Mouse (Mus musculus) T-cell, adult 2 months (primary cell): Measurements from ENCODE around the gene Ampd1.
A peak's percentile ranks its signal among the peaks of the same experiment; 100 is the strongest.

ENCODE experiments used
- DNase-seq: peaks from one replicate; pipeline ENCODE4 v3.0.0; 2022; ENCODE audit warnings: low spot score

Gene Ampd1

GRCm38 (mm10) chr3:103102454-103103390 lies 28.9 kb downstream of the Ampd1 start, which contains the start of gene Dennd2c:
Gene Dennd2c (plus strand): TSS chr3:103102604.
- peak; percentile 87 for DNase-seq

- DNase-seq: no peak
Measured at GRCm38 (mm10) chr3:103107565-103108240, 33.9 kb downstream of the Ampd1 start.

GRCm38 (mm10) chr3:103112216-103112615 lies 38.4 kb downstream of the Ampd1 start:
- no peak for DNase-seq

GRCm38 (mm10) chr3:103123636-103124035 lies 49.8 kb downstream of the Ampd1 start:
- DNase-seq: no peak

GRCm38 (mm10) chr3:103126138-103126537 lies 52.3 kb downstream of the Ampd1 start:
- no peak for DNase-seq

- DNase-seq: no peak
Measured at GRCm38 (mm10) chr3:103127177-103127576, 53.4 kb downstream of the Ampd1 start.

GRCm38 (mm10) chr3:103127721-103128120 lies 53.9 kb downstream of the Ampd1 start:
- no peak for DNase-seq

GRCm38 (mm10) chr3:103128251-103128650 lies 54.4 kb downstream of the Ampd1 start:
- no peak for DNase-seq

- no peak for DNase-seq
Measured at GRCm38 (mm10) chr3:103129367-103130159, 55.7 kb downstream of the Ampd1 start.

GRCm38 (mm10) chr3:103130236-103130751 lies 56.5 kb downstream of the Ampd1 start:
- peak; percentile 19 for DNase-seq

GRCm38 (mm10) chr3:103133098-103133497 lies 59.3 kb downstream of the Ampd1 start:
- DNase-seq: no peak

GRCm38 (mm10) chr3:103136414-103137077 lies 62.7 kb downstream of the Ampd1 start:
- DNase-seq: no peak

GRCm38 (mm10) chr3:103139047-103139446 lies 65.2 kb downstream of the Ampd1 start:
- no peak for DNase-seq

GRCm38 (mm10) chr3:103140095-103140838 lies 66.5 kb downstream of the Ampd1 start:
- peak; percentile 6 for DNase-seq

- DNase-seq: no peak
Measured at GRCm38 (mm10) chr3:103141287-103141686, 67.5 kb downstream of the Ampd1 start.

GRCm38 (mm10) chr3:103142366-103142765 lies 68.6 kb downstream of the Ampd1 start:
- no peak for DNase-seq

- DNase-seq: no peak
Measured at GRCm38 (mm10) chr3:103145336-103145735, 71.5 kb downstream of the Ampd1 start.

- no peak for DNase-seq
Measured at GRCm38 (mm10) chr3:103145791-103146190, 72.0 kb downstream of the Ampd1 start.

- DNase-seq: no peak
Measured at GRCm38 (mm10) chr3:103146330-103147166, 72.7 kb downstream of the Ampd1 start.

- no peak for DNase-seq
Measured at GRCm38 (mm10) chr3:103147775-103148174, 74.0 kb downstream of the Ampd1 start.
